Mouse (Mus musculus): ENCODE measurements at regions not wholly inside any gene's neighbourhood (a gene's known extent, or its start where the extent isn't known, plus 50 kb on each side); places are given as distances from the start of the nearest gene placed in this dataset.

DNA sequence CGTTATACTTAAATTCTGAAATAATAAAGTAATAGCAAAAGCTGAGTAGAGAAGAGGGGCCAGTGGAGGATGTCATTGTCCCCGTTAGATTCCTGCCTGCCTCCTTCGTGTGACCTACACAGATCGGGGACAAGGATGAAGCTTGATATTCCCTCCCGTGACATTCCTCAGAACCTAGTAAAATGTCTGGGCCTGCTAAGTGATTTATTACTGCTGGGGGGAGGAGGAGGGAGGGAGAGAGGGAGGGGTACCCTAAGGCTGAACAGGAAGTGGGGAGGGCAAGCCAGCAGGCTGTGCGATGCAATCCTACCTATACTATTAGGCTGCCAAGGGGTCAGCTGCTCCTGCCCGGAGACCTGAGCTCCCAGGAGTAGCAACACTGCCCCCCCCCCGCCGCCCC is 64.9 kb upstream of the Csf3r start:
- no peaks in the 10 kb centered on the region for H3K9me3 ChIP-seq
- H3K9ac ChIP-seq: no peak overlapping the region
- WGBS: 39% methylated on average over 9 of the region's 9 CpGs
- no peak overlapping the region for H3K27ac ChIP-seq (replicated peaks)
- no peaks in the 10 kb centered on the region for H3K36me3 ChIP-seq
- H3K4me3 ChIP-seq: no peak overlapping the region
- 0 out of 2 replicates have a peak, but pooled peaks cover 4% of the 10 kb centered on the region for H3K4me1 ChIP-seq (replicated peaks)
- 0 out of 2 replicates have a peak, but pooled peaks cover 5% of the 10 kb centered on the region for H3K27me3 ChIP-seq
- ATAC-seq (ENCODE audit: low FRiP score, low read depth): no peak
- H3K4me2 ChIP-seq: no peak overlapping the region

DNA sequence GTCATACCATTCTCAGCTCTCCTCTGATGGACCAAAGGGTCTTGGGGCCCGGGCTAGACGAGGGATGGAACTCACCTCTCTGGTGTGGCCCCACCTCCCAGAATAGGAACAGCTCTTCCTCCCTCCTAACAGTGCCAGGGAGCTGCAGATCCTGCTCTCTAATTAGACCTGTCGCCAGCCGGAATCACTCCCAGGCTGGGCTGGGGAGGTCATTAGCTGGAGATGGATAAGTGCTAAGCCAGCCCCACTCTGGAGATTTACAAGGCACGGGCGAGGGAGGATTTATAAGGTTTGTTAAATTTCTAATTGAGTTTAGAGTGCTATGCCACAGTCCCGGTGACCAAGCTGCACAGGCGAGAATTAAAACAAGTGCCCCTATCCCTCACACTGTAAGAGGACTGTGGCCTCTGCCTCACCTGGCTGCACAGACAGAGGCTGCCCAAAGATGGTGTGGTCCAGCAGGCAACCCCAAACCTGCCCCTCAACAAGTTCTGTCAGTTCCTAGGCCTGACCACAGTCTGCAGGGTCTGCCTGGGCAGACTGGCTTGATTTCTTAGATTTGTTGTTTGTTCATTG is 63.6 kb upstream of the Csf3r start:
- Histone ChIP-seq H3K36me3 (no peaks in the 10 kb centered on the region), H3K9ac (no peak overlapping the region), H3K27me3 (0 out of 2 replicates have a peak, but pooled peaks cover 5% of the 10 kb centered on the region), H3K9me3 (no peaks in the 10 kb centered on the region), H3K4me1 (replicated peaks) (0 out of 2 replicates have a peak, but pooled peaks cover 4% of the 10 kb centered on the region), H3K27ac (replicated peaks) (no peak overlapping the region), H3K4me3 (no peak overlapping the region), H3K4me2 (no peak overlapping the region)
- ATAC-seq (ENCODE audit: low FRiP score, low read depth): no peak
- 55% methylated on average over 8 of the region's 8 CpGs for WGBS

DNA sequence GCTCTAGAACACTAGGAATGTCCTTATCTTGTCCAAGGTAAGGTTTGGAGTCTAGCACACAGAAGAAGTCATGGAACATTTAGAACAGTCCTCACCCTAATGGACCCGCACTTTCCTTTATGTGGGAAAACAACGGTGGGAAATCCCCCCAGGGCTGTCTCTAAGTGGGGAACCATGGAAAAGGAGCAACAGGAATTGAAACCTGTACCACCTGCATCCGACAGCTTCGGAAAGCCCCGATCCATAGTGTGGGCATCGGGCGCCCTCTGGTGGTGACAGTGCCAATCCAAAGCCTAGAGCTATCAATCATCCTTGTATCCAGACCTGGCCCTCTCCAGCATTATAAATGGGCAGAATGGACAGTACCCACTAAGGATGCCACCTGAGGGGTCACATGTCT is 61.7 kb upstream of the Csf3r start:
- H3K36me3 ChIP-seq: no peaks in the 10 kb centered on the region
- no peak overlapping the region for H3K9ac ChIP-seq
- H3K4me3 ChIP-seq: no peak overlapping the region
- H3K4me2 ChIP-seq: no peak overlapping the region
- peak; percentile 59; the same call in 1 of the 2 replicates for ATAC-seq (ENCODE audit: low FRiP score, low read depth)
- no peaks in the 10 kb centered on the region for H3K4me1 ChIP-seq (replicated peaks)
- no peaks in the 10 kb centered on the region for H3K9me3 ChIP-seq
- H3K27ac ChIP-seq (replicated peaks): no peak overlapping the region
- 0 out of 2 replicates have a peak, but pooled peaks cover 5% of the 10 kb centered on the region for H3K27me3 ChIP-seq
- 6% methylated on average over 7 of the region's 7 CpGs for WGBS

Data from hindbrain, embryonic 15.5 days (tissue).